Mouse (Mus musculus): ENCODE measurements around the gene Rapgefl1. TPM values are rescaled to one million over a fixed set of nuclear protein-coding genes. Genes with fewer than 3 reads are reported as not detected.

The Rapgefl1 gene
- polyA plus RNA-seq, 1 experiment from 2014 or later, result 6.7 TPM

GRCm38 (mm10) chr11:98846016-98846415 lies 9.4 kb downstream of the Rapgefl1 start:
- Histone ChIP-seq H3K4me3 (no peak overlapping the region), H3K36me3 (no peaks in the 10 kb centered on the region), H3K27ac (replicated peaks) (no peak overlapping the region), H3K4me1 (replicated peaks) (peaks cover 22% of the 10 kb centered on the region), H3K4me2 (no peak overlapping the region), H3K27me3 (no peaks in the 10 kb centered on the region), H3K9me3 (no peaks in the 10 kb centered on the region), H3K9ac (no peak overlapping the region)
- WGBS, result 64% methylated on average over 13 of the region's 13 CpGs
- ATAC-seq (ENCODE audit: low read depth), result no peak

GRCm38 (mm10) chr11:98846865-98847604 lies 10.4 kb downstream of the Rapgefl1 start:
- H3K4me1 ChIP-seq (replicated peaks), result peaks cover 25% of the 10 kb centered on the region
- no peak overlapping the region for H3K27ac ChIP-seq (replicated peaks)
- WGBS, result 71% methylated on average over 19 of the region's 19 CpGs
- ATAC-seq (ENCODE audit: low read depth), result no peak
- H3K36me3 ChIP-seq, result 0 out of 2 replicates have a peak, but pooled peaks cover 2% of the 10 kb centered on the region
- no peak overlapping the region for H3K9ac ChIP-seq
- H3K4me2 ChIP-seq, result no peak overlapping the region
- H3K27me3 ChIP-seq, result no peaks in the 10 kb centered on the region
- no peak overlapping the region for H3K4me3 ChIP-seq
- no peaks in the 10 kb centered on the region for H3K9me3 ChIP-seq

GRCm38 (mm10) chr11:98849196-98849894 lies 12.8 kb downstream of the Rapgefl1 start:
- peak; percentile 36; the same call in 1 of the 2 replicates for ATAC-seq (ENCODE audit: low read depth)
- peaks cover 29% of the 10 kb centered on the region for H3K4me1 ChIP-seq (replicated peaks)
- peak overlapping the region; percentile 48 for H3K4me2 ChIP-seq
- H3K9ac ChIP-seq, result 0 out of 2 replicates have a peak overlapping the region, but pooled peaks have one; percentile 34
- no peaks in the 10 kb centered on the region for H3K27me3 ChIP-seq
- H3K36me3 ChIP-seq, result 0 out of 2 replicates have a peak, but pooled peaks cover 2% of the 10 kb centered on the region
- no peaks in the 10 kb centered on the region for H3K9me3 ChIP-seq
- H3K27ac ChIP-seq (replicated peaks), result no peak overlapping the region
- no peak overlapping the region for H3K4me3 ChIP-seq
- 7% methylated on average over 19 of the region's 19 CpGs for WGBS

GRCm38 (mm10) chr11:98850100-98851093 lies 13.8 kb downstream of the Rapgefl1 start:
- WGBS, result 54% methylated on average over 26 of the region's 26 CpGs
- Histone ChIP-seq H3K27me3 (no peaks in the 10 kb centered on the region), H3K4me3 (peak overlapping the region; percentile 24), H3K36me3 (0 out of 2 replicates have a peak, but pooled peaks cover 2% of the 10 kb centered on the region), H3K9me3 (no peaks in the 10 kb centered on the region), H3K27ac (replicated peaks) (peak overlapping the region; percentile 49), H3K4me1 (replicated peaks) (peaks cover 29% of the 10 kb centered on the region), H3K9ac (peak overlapping the region; percentile 35), H3K4me2 (peak overlapping the region; percentile 48)
- ATAC-seq (ENCODE audit: low read depth), result peak; percentile 73

- no peaks in the 10 kb centered on the region for H3K9me3 ChIP-seq
Observed at GRCm38 (mm10) chr11:98854116-98854515, 17.5 kb downstream of the Rapgefl1 start.

GRCm38 (mm10) chr11:98854659-98855058 lies 18.1 kb downstream of the Rapgefl1 start:
- no peaks in the 10 kb centered on the region for H3K27me3 ChIP-seq
- 0 out of 2 replicates have a peak, but pooled peaks cover 2% of the 10 kb centered on the region for H3K36me3 ChIP-seq
- H3K9ac ChIP-seq, result no peak overlapping the region
- no peak overlapping the region for H3K4me2 ChIP-seq
- H3K4me1 ChIP-seq (replicated peaks), result peaks cover 21% of the 10 kb centered on the region
- 88% methylated on average over 2 of the region's 2 CpGs for WGBS
- H3K4me3 ChIP-seq, result no peak overlapping the region
- no peak overlapping the region for H3K27ac ChIP-seq (replicated peaks)
- no peaks in the 10 kb centered on the region for H3K9me3 ChIP-seq
- ATAC-seq (ENCODE audit: low read depth), result no peak

More at GRCm38 (mm10) chr11:98854116-98854515, 17.5 kb downstream of the Rapgefl1 start:
- Histone ChIP-seq H3K4me3 (no peak overlapping the region), H3K4me2 (no peak overlapping the region), H3K36me3 (0 out of 2 replicates have a peak, but pooled peaks cover 2% of the 10 kb centered on the region), H3K4me1 (replicated peaks) (peaks cover 26% of the 10 kb centered on the region), H3K9ac (no peak overlapping the region), H3K27me3 (no peaks in the 10 kb centered on the region), H3K27ac (replicated peaks) (no peak overlapping the region)
- ATAC-seq (ENCODE audit: low read depth), result no peak
- 91% methylated on average over 8 of the region's 8 CpGs for WGBS

- 37% methylated on average over 14 of the region's 14 CpGs for WGBS
- Histone ChIP-seq H3K9ac (no peak overlapping the region), H3K4me1 (replicated peaks) (peaks cover 8% of the 10 kb centered on the region), H3K4me2 (no peak overlapping the region), H3K36me3 (no peaks in the 10 kb centered on the region), H3K27me3 (no peaks in the 10 kb centered on the region), H3K27ac (replicated peaks) (no peak overlapping the region), H3K4me3 (no peak overlapping the region), H3K9me3 (no peaks in the 10 kb centered on the region)
- ATAC-seq (ENCODE audit: low read depth), result no peak
Observed at GRCm38 (mm10) chr11:98858759-98859731, 22.5 kb downstream of the Rapgefl1 start.

GRCm38 (mm10) chr11:98863028-98863750 lies 26.6 kb downstream of the Rapgefl1 start, which contains the start of gene Wipf2:
Wipf2 (plus strand) TSS chr11:98863638.
- Histone ChIP-seq H3K9ac (peak within 1 kb of the TSS; percentile 79), H3K36me3 (peaks cover 13% of the 10 kb centered on the region), H3K4me2 (peak within 1 kb of the TSS; percentile 70), H3K9me3 (no peaks in the 10 kb centered on the region), H3K27me3 (no peaks in the 10 kb centered on the region), H3K27ac (replicated peaks) (peak within 1 kb of the TSS; percentile 96), H3K4me1 (replicated peaks) (peaks cover 21% of the 10 kb centered on the region), H3K4me3 (peak within 1 kb of the TSS; percentile 66)
- ATAC-seq (ENCODE audit: low read depth), result peak; percentile 90
- 7% methylated on average over 39 of the region's 41 CpGs for WGBS

- H3K27ac ChIP-seq (replicated peaks), result peak overlapping the region; percentile 96
- H3K4me3 ChIP-seq, result peak overlapping the region; percentile 66
- H3K9ac ChIP-seq, result peak overlapping the region; percentile 79
- H3K4me1 ChIP-seq (replicated peaks), result peaks cover 21% of the 10 kb centered on the region
- peak; percentile 74 for ATAC-seq (ENCODE audit: low read depth)
- WGBS, result under 1% methylated on average over 39 of the region's 39 CpGs
- H3K27me3 ChIP-seq, result no peaks in the 10 kb centered on the region
- H3K36me3 ChIP-seq, result peaks cover 19% of the 10 kb centered on the region
- H3K9me3 ChIP-seq, result no peaks in the 10 kb centered on the region
- H3K4me2 ChIP-seq, result peak overlapping the region; percentile 70
Observed at GRCm38 (mm10) chr11:98863751-98864429, 27.3 kb downstream of the Rapgefl1 start.

GRCm38 (mm10) chr11:98867293-98867692 lies 30.7 kb downstream of the Rapgefl1 start:
- Histone ChIP-seq H3K27ac (replicated peaks) (no peak overlapping the region), H3K9ac (no peak overlapping the region), H3K4me2 (no peak overlapping the region), H3K36me3 (peaks cover 35% of the 10 kb centered on the region), H3K9me3 (no peaks in the 10 kb centered on the region), H3K27me3 (no peaks in the 10 kb centered on the region), H3K4me3 (no peak overlapping the region), H3K4me1 (replicated peaks) (peaks cover 27% of the 10 kb centered on the region)
- ATAC-seq (ENCODE audit: low read depth), result no peak
- WGBS, result 46% methylated on average over 12 of the region's 12 CpGs
